Mouse (Mus musculus): ENCODE results near the gene Gstp2. TPM values are rescaled to one million over a fixed set of nuclear protein-coding genes. Genes with fewer than 3 reads are reported as not detected.

Gstp2 gene
- polyA plus RNA-seq, 1 experiment from 2014 or later, result 3.4 TPM

- Histone ChIP-seq H3K4me3 (ENCODE audit: low read depth, low read length) (peak overlapping the region; percentile 48; the same call in 1 of the 2 replicates), H3K4me1 (ENCODE audit: insufficient read depth) (peaks cover 5% of the 10 kb centered on the region; the same call in 1 of the 2 replicates), H3K27ac (ENCODE audit: low read depth) (peak overlapping the region; percentile 97; the same call in 1 of the 2 replicates), H3K36me3 (ENCODE audit: insufficient read depth) (no peaks in the 10 kb centered on the region), H3K9me3 (ENCODE audit: low read depth, low read length) (no peaks in the 10 kb centered on the region), H3K4me2 (peak overlapping the region; percentile 93; the same call in 1 of the 2 replicates), H3K27me3 (ENCODE audit: insufficient read depth, low read length) (no peaks in the 10 kb centered on the region), H3K9ac (no peak overlapping the region)
- DNase-seq (no peak), ATAC-seq (ENCODE audit: insufficient read depth) (no peak)
- 77% methylated on average over 9 of the region's 9 CpGs for WGBS
- TF ChIP-seq CTCF (IDR thresholded peaks at IDR 0.05; ENCODE audit: low read depth), result no peak
Measured at GRCm38 (mm10) chr19:3999121-3999730, 46.6 kb downstream of the Gstp2 start.

DNA sequence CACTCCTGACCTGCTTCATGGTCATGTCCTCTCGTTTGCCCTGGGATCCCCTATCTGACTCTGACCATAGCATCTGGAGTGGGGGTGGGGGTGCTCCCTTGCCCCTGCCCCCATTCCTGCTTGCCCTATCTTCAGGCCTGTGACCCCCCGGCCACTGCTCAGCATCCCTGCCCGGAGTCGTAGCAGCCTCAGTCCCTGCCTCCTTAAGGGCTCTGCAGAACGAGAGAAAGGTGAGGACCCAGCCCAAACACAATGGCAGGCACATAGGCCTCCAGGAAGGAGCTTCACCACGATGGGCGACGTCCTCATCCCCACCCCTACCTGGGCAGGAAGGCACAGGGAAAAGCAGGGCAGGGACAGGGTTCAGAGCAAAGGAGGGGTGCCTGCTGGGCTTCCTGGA is 47.5 kb downstream of the Gstp2 start:
- Histone ChIP-seq H3K36me3 (ENCODE audit: insufficient read depth) (no peaks in the 10 kb centered on the region), H3K4me2 (no peak overlapping the region)

DNA sequence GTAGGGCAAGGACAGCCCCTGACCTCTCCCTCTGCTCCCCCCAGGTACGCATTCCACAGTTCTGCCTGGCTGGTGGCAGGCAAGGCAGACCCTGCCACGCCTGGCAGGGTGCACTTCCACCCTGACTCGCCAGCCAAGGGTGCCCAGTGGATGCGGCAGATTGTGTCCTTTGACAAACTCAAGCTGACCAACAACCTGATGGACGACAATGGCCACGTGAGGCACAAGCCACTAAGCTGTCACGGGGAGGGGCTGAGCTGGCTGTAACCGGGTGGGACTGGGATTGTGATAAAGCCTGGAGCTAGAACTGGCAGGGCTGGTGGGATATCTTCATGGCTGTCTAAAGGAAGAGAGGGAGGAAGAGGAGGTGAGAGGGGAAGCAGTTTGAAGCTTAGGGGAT is 48.6 kb downstream of the Gstp2 start:
- H3K9me3 ChIP-seq (ENCODE audit: low read depth, low read length), result no peaks in the 10 kb centered on the region
- H3K4me2 ChIP-seq, result no peak overlapping the region
- no peak for DNase-seq
- no peak overlapping the region for H3K27ac ChIP-seq (ENCODE audit: low read depth)
- H3K9ac ChIP-seq, result no peak overlapping the region
- peaks cover 5% of the 10 kb centered on the region; the same call in 1 of the 2 replicates for H3K4me1 ChIP-seq (ENCODE audit: insufficient read depth)
- H3K36me3 ChIP-seq (ENCODE audit: insufficient read depth), result no peaks in the 10 kb centered on the region
- no peaks in the 10 kb centered on the region for H3K27me3 ChIP-seq (ENCODE audit: insufficient read depth, low read length)
- WGBS, result 41% methylated on average over 8 of the region's 8 CpGs
- TF ChIP-seq CTCF (IDR thresholded peaks at IDR 0.05; ENCODE audit: low read depth), result no peak
- H3K4me3 ChIP-seq (ENCODE audit: low read depth, low read length), result no peak overlapping the region
- ATAC-seq (ENCODE audit: insufficient read depth), result no peak

More for the DNA sequence above, 47.5 kb downstream of the Gstp2 start:
- no peaks in the 10 kb centered on the region for H3K27me3 ChIP-seq (ENCODE audit: insufficient read depth, low read length)
- no peak overlapping the region for H3K27ac ChIP-seq (ENCODE audit: low read depth)
- DNase-seq (no peak), ATAC-seq (ENCODE audit: insufficient read depth) (no peak)
- no peak for TF ChIP-seq CTCF (IDR thresholded peaks at IDR 0.05; ENCODE audit: low read depth)
- H3K4me3 ChIP-seq (ENCODE audit: low read depth, low read length), result no peak overlapping the region
- no peaks in the 10 kb centered on the region for H3K9me3 ChIP-seq (ENCODE audit: low read depth, low read length)
- H3K4me1 ChIP-seq (ENCODE audit: insufficient read depth), result peaks cover 5% of the 10 kb centered on the region; the same call in 1 of the 2 replicates
- WGBS, result 69% methylated on average over 8 of the region's 8 CpGs
- H3K9ac ChIP-seq, result no peak overlapping the region

GRCm38 (mm10) chr19:3996747-3997146 is 49.1 kb downstream of the Gstp2 start:
- Histone ChIP-seq H3K36me3 (ENCODE audit: insufficient read depth) (no peaks in the 10 kb centered on the region), H3K27me3 (ENCODE audit: insufficient read depth, low read length) (no peaks in the 10 kb centered on the region), H3K9ac (no peak overlapping the region), H3K4me1 (ENCODE audit: insufficient read depth) (peaks cover 5% of the 10 kb centered on the region; the same call in 1 of the 2 replicates), H3K4me2 (no peak overlapping the region), H3K4me3 (ENCODE audit: low read depth, low read length) (no peak overlapping the region), H3K9me3 (ENCODE audit: low read depth, low read length) (no peaks in the 10 kb centered on the region), H3K27ac (ENCODE audit: low read depth) (no peak overlapping the region)
- WGBS, result 70% methylated on average over 8 of the region's 8 CpGs
- ATAC-seq (ENCODE audit: insufficient read depth) (no peak), DNase-seq (no peak)
- no peak for TF ChIP-seq CTCF (IDR thresholded peaks at IDR 0.05; ENCODE audit: low read depth)

GRCm38 (mm10) chr19:3996106-3996505 is 49.7 kb downstream of the Gstp2 start:
- no peak overlapping the region for H3K9ac ChIP-seq
- no peak for ATAC-seq (ENCODE audit: insufficient read depth)
- no peak overlapping the region for H3K4me2 ChIP-seq
- H3K27ac ChIP-seq (ENCODE audit: low read depth), result 0 out of 2 replicates have a peak overlapping the region, but pooled peaks have one; percentile 18
- no peaks in the 10 kb centered on the region for H3K27me3 ChIP-seq (ENCODE audit: insufficient read depth, low read length)
- H3K4me3 ChIP-seq (ENCODE audit: low read depth, low read length), result no peak overlapping the region
- no peaks in the 10 kb centered on the region for H3K36me3 ChIP-seq (ENCODE audit: insufficient read depth)
- peaks cover 2% of the 10 kb centered on the region; the same call in 1 of the 2 replicates for H3K4me1 ChIP-seq (ENCODE audit: insufficient read depth)
- DNase-seq, result no peak
- no peaks in the 10 kb centered on the region for H3K9me3 ChIP-seq (ENCODE audit: low read depth, low read length)
- 53% methylated on average over 7 of the region's 7 CpGs for WGBS
- TF ChIP-seq CTCF (IDR thresholded peaks at IDR 0.05; ENCODE audit: low read depth), result no peak

DNA sequence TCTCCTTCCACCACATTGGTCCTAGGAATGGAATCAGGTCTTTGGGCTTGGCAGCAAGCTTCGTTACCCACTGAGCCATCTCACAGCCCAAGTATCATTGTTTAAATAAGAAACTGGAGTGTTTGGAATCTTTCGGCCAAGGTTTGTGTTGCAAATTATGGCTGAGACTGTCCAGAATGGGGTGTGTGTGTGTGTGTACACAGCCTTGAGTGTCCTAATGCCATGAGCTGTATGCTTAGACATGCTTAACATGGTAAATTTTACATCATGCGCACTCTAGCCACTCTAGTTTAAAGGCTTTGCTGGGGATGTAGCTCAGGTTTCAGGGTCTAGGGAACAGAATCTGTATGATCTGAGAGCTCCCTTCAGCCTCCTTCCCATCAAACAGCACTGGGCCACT is 50.3 kb downstream of the Gstp2 start:
- Histone ChIP-seq H3K4me1 (ENCODE audit: insufficient read depth) (no peaks in the 10 kb centered on the region), H3K27me3 (ENCODE audit: insufficient read depth, low read length) (no peaks in the 10 kb centered on the region), H3K4me3 (ENCODE audit: low read depth, low read length) (no peak overlapping the region), H3K4me2 (no peak overlapping the region), H3K36me3 (ENCODE audit: insufficient read depth) (no peaks in the 10 kb centered on the region), H3K9ac (no peak overlapping the region), H3K9me3 (ENCODE audit: low read depth, low read length) (no peaks in the 10 kb centered on the region), H3K27ac (ENCODE audit: low read depth) (0 out of 2 replicates have a peak overlapping the region, but pooled peaks have one; percentile 18)
- DNase-seq (peak; percentile 11), ATAC-seq (ENCODE audit: insufficient read depth) (no peak)
- 54% methylated on average over 3 of the region's 3 CpGs for WGBS
- TF ChIP-seq CTCF (IDR thresholded peaks at IDR 0.05; ENCODE audit: low read depth), result no peak

DNA sequence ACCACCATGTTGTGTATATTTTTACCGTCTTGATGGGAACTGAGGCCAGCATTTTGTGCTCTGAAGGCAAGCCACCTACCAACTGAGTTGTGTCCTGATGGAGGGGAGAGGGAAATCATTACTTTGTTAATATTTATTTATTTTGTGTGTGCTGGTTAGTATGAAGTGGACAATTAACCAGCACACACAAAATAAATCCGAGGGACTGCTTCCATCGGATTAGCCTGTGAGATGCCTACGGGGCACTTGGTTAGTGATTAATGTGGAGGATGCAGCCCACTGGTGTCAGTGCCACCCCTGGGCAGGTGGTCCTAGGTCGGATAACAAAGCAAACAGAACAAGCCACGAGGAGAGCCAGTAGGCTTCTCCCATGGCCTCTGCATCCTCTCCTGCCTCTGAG is 50.9 kb downstream of the Gstp2 start:
- DNase-seq (no peak), ATAC-seq (ENCODE audit: insufficient read depth) (no peak)
- Histone ChIP-seq H3K4me2 (no peak overlapping the region), H3K9me3 (ENCODE audit: low read depth, low read length) (no peaks in the 10 kb centered on the region), H3K27me3 (ENCODE audit: insufficient read depth, low read length) (no peaks in the 10 kb centered on the region), H3K9ac (no peak overlapping the region), H3K4me1 (ENCODE audit: insufficient read depth) (no peaks in the 10 kb centered on the region), H3K36me3 (ENCODE audit: insufficient read depth) (no peaks in the 10 kb centered on the region), H3K27ac (ENCODE audit: low read depth) (no peak overlapping the region), H3K4me3 (ENCODE audit: low read depth, low read length) (no peak overlapping the region)
- 34% methylated on average over 6 of the region's 6 CpGs for WGBS
- TF ChIP-seq CTCF (IDR thresholded peaks at IDR 0.05; ENCODE audit: low read depth), result no peak
